Mouse (Mus musculus): ENCODE measurements around the gene Ddx31. TPM values are rescaled to one million over a fixed set of nuclear protein-coding genes. Genes with fewer than 3 reads are reported as not detected.

Ddx31 gene
- total and polyA plus RNA-seq, 3 experiments = 20.9 to 26.0 TPM; not detected in 1

DNA sequence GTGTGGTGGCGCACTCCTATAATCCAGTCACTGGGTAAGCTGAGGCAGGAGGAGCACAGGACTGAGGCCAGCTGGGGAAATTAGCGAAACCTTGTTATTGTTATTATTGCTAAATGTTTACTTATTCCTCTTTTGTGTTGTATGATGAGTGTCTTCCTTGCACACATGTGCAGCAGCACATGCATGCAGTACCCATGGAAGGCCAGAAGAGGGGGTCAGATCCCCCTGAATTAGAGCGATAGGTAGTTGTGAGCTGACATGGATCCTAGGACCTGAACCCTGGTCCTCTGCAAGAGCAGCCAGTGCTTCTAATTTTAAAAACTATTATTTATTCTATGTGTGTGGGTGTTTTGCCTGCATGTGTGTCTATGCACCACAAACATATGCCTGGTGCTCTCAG is 90.4 kb downstream of the Ddx31 start:
- Histone ChIP-seq H3K79me2 (ENCODE audit: control insufficient read depth, insufficient read depth, low read length, poor library complexity) (no peaks in the 10 kb centered on the region), H3K4me3 (ENCODE audit: control insufficient read depth in 1 of 2, insufficient read depth in 1 of 2, low read depth in 2 of 2, low read length in 2 of 2) (no peak overlapping the region), H3K9me3 (replicated peaks; ENCODE audit: insufficient read depth, low read length) (no peaks in the 10 kb centered on the region), H3K36me3 (ENCODE audit: control insufficient read depth in 1 of 2, insufficient read depth in 2 of 2, low read length in 2 of 2) (no peaks in the 10 kb centered on the region), H3K27ac (ENCODE audit: control insufficient read depth, low read depth, low read length) (no peak overlapping the region), H3K9ac (ENCODE audit: control insufficient read depth, low read depth, low read length, poor library complexity, severe bottlenecking) (no peak overlapping the region), H3K27me3 (ENCODE audit: control insufficient read depth in 1 of 2, insufficient read depth in 2 of 2, low read length in 2 of 2) (no peaks in the 10 kb centered on the region), H3K4me1 (ENCODE audit: control insufficient read depth in 1 of 2, insufficient read depth in 2 of 2, low read length in 2 of 2) (no peaks in the 10 kb centered on the region)
- peak; percentile 37 for DNase-seq (ENCODE audit: low read depth, low spot score)
- peak; percentile 49 for TF ChIP-seq SMC3 (IDR thresholded peaks at IDR 0.05; ENCODE audit: low read depth, low read length)
- peak; percentile 46 to 63 (median 55) for TF ChIP-seq CTCF (IDR thresholded peaks at IDR 0.05 in 2 of 3, conservative IDR thresholded peaks at IDR 0.05 in 1 of 3; ENCODE audit: control insufficient read depth in 1 of 3, insufficient read depth in 1 of 3, low read depth in 2 of 3, low read length in 3 of 3, poor library complexity in 1 of 3, severe bottlenecking in 1 of 3)
- TF ChIP-seq RAD21 (IDR thresholded peaks at IDR 0.05; ENCODE audit: low read depth, low read length) = peak; percentile 35
- TF ChIP-seq ZMIZ1 (IDR thresholded peaks at IDR 0.05; ENCODE audit: low read depth, low read length) = no peak

DNA sequence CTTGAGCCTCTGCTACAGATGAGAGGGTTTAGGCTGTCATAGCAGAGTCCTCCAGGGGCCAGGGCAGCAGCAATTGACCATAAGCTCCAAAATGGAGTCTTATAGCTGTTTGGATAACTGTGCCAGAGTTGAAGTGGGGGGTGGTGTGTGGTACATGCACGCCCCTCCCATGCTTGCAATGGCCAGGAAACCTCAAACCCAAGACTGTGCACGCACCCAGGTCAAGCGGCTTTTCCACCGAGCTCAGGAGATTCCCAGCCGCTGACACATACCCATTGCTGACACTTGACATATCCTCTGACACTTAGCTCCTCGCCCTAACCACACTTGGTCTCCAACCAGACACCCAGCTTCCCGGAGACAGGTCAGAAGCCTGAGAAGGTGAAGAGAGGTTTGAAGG is 98.8 kb downstream of the Ddx31 start:
- DNase-seq (ENCODE audit: low read depth, low spot score) = no peak
- no peaks in the 10 kb centered on the region for H3K4me1 ChIP-seq (ENCODE audit: control insufficient read depth in 1 of 2, insufficient read depth in 2 of 2, low read length in 2 of 2)
- H3K9ac ChIP-seq (ENCODE audit: control insufficient read depth, low read depth, low read length, poor library complexity, severe bottlenecking) = no peak overlapping the region
- no peak overlapping the region for H3K27ac ChIP-seq (ENCODE audit: control insufficient read depth, low read depth, low read length)
- H3K36me3 ChIP-seq (ENCODE audit: control insufficient read depth in 1 of 2, insufficient read depth in 2 of 2, low read length in 2 of 2) = no peaks in the 10 kb centered on the region
- H3K9me3 ChIP-seq (replicated peaks; ENCODE audit: insufficient read depth, low read length) = no peaks in the 10 kb centered on the region
- no peaks in the 10 kb centered on the region for H3K79me2 ChIP-seq (ENCODE audit: control insufficient read depth, insufficient read depth, low read length, poor library complexity)
- no peak overlapping the region for H3K4me3 ChIP-seq (ENCODE audit: control insufficient read depth in 1 of 2, insufficient read depth in 1 of 2, low read depth in 2 of 2, low read length in 2 of 2)
- TF ChIP-seq JUND (IDR thresholded peaks at IDR 0.05; ENCODE audit: low read depth, low read length) = no peak
- TF ChIP-seq BHLHE40 (IDR thresholded peaks at IDR 0.05; ENCODE audit: borderline replicate concordance, low read depth, low read length) = no peak
- no peak for TF ChIP-seq POLR2AphosphoS2 (IDR thresholded peaks at IDR 0.05; ENCODE audit: low read length)
- no peak for TF ChIP-seq TBP (IDR thresholded peaks at IDR 0.05; ENCODE audit: low read depth, low read length)
- no peak for TF ChIP-seq KAT2A (conservative IDR thresholded peaks at IDR 0.05; ENCODE audit: low read depth, low read length)
- no peak for TF ChIP-seq USF1 (IDR thresholded peaks at IDR 0.05; ENCODE audit: low read depth, low read length)
- no peak for TF ChIP-seq ETS1 (IDR thresholded peaks at IDR 0.05; ENCODE audit: low read depth, low read length)
- no peak for TF ChIP-seq HCFC1 (IDR thresholded peaks at IDR 0.05; ENCODE audit: low read depth, low read length)
- TF ChIP-seq RAD21 (IDR thresholded peaks at IDR 0.05; ENCODE audit: low read depth, low read length) = no peak
- no peaks in the 10 kb centered on the region for H3K27me3 ChIP-seq (ENCODE audit: control insufficient read depth in 1 of 2, insufficient read depth in 2 of 2, low read length in 2 of 2)

DNA sequence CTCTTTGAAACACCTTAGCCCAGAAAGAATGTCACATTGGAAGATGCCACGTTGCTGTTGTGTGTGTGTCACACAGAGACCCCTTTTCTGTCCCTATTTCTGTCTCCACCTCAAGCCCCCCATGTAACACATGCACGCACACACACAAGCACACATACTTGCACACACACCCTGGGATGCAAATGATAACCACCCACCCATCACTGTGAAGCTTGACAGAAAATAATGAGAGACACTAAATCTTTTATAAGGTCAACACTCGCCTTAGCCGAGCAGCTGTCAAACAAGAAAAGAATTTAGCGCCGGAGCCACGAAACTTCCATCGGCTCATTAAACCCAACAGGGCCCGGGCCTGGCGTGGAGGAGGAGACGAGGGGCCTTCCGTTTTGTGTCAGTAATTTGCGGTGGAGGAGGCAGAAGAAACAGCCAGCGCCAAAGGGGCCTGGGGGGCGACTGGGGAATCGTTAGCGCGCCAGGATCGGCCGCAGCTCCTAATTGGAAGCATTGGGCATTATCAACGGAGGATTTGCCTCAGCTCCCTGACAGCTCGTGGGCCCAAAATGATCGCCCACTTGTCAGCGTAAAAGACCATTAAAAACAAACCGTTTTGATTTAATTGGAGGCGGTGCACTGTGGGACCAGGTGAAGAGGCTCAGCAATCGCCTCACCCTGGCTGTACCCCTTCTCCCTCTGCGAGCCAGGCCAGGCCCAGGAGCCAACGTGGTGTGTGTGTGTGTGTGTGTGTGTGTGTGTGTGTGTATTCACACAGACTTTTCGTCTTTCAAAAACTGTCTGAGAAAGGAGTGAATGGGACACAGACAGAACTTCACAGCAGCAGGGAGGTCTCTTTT is 103.7 kb downstream of the Ddx31 start:
- no peaks in the 10 kb centered on the region for H3K4me1 ChIP-seq (ENCODE audit: control insufficient read depth in 1 of 2, insufficient read depth in 2 of 2, low read length in 2 of 2)
- H3K9me3 ChIP-seq (replicated peaks; ENCODE audit: insufficient read depth, low read length) = no peaks in the 10 kb centered on the region
- TF ChIP-seq CHD1 (IDR thresholded peaks at IDR 0.05; ENCODE audit: low read depth, low read length) = no peak
- no peak for TF ChIP-seq ZMIZ1 (IDR thresholded peaks at IDR 0.05; ENCODE audit: low read depth, low read length)
- TF ChIP-seq CTCF (IDR thresholded peaks at IDR 0.05 in 2 of 3, conservative IDR thresholded peaks at IDR 0.05 in 1 of 3; ENCODE audit: control insufficient read depth in 1 of 3, insufficient read depth in 1 of 3, low read depth in 2 of 3, low read length in 3 of 3, poor library complexity in 1 of 3, severe bottlenecking in 1 of 3) = no peak
- no peak for TF ChIP-seq GABPA (IDR thresholded peaks at IDR 0.05; ENCODE audit: low read depth, low read length)
- TF ChIP-seq E2F4 (IDR thresholded peaks at IDR 0.05; ENCODE audit: borderline replicate concordance, low read depth, low read length) = no peak
- no peak for TF ChIP-seq USF1 (IDR thresholded peaks at IDR 0.05; ENCODE audit: low read depth, low read length)
- TF ChIP-seq SMC3 (IDR thresholded peaks at IDR 0.05; ENCODE audit: low read depth, low read length) = no peak
- TF ChIP-seq UBTF (IDR thresholded peaks at IDR 0.05; ENCODE audit: borderline replicate concordance, insufficient read depth, low read depth, low read length) = no peak
- no peak for TF ChIP-seq CHD2 (IDR thresholded peaks at IDR 0.05; ENCODE audit: low read length)
- TF ChIP-seq RAD21 (IDR thresholded peaks at IDR 0.05; ENCODE audit: low read depth, low read length) = no peak
- TF ChIP-seq NELFE (IDR thresholded peaks at IDR 0.05; ENCODE audit: low read depth, low read length) = no peak
- TF ChIP-seq POLR2AphosphoS2 (IDR thresholded peaks at IDR 0.05; ENCODE audit: low read length) = no peak
- no peak for TF ChIP-seq MAZ (IDR thresholded peaks at IDR 0.05; ENCODE audit: low read depth, low read length)
- H3K4me3 ChIP-seq (ENCODE audit: control insufficient read depth in 1 of 2, insufficient read depth in 1 of 2, low read depth in 2 of 2, low read length in 2 of 2) = no peak overlapping the region
- H3K27me3 ChIP-seq (ENCODE audit: control insufficient read depth in 1 of 2, insufficient read depth in 2 of 2, low read length in 2 of 2) = no peaks in the 10 kb centered on the region
- H3K79me2 ChIP-seq (ENCODE audit: control insufficient read depth, insufficient read depth, low read length, poor library complexity) = no peaks in the 10 kb centered on the region
- H3K9ac ChIP-seq (ENCODE audit: control insufficient read depth, low read depth, low read length, poor library complexity, severe bottlenecking) = no peak overlapping the region
- DNase-seq (ENCODE audit: low read depth, low spot score) = no peak
- no peaks in the 10 kb centered on the region for H3K36me3 ChIP-seq (ENCODE audit: control insufficient read depth in 1 of 2, insufficient read depth in 2 of 2, low read length in 2 of 2)
- no peak overlapping the region for H3K27ac ChIP-seq (ENCODE audit: control insufficient read depth, low read depth, low read length)

Data from MEL (cell line).